Mouse (Mus musculus) frontal cortex, postnatal 10 days (tissue): ENCODE results near the gene Zfp467.

Source experiments
- DNase-seq, 2 experiments: peaks; one replicate each; pipeline ENCODE4 v3.0.0; 2022; ENCODE audit warnings: low spot score in 2 of 2, mixed read lengths in 1 of 2

Zfp467 gene

DNA sequence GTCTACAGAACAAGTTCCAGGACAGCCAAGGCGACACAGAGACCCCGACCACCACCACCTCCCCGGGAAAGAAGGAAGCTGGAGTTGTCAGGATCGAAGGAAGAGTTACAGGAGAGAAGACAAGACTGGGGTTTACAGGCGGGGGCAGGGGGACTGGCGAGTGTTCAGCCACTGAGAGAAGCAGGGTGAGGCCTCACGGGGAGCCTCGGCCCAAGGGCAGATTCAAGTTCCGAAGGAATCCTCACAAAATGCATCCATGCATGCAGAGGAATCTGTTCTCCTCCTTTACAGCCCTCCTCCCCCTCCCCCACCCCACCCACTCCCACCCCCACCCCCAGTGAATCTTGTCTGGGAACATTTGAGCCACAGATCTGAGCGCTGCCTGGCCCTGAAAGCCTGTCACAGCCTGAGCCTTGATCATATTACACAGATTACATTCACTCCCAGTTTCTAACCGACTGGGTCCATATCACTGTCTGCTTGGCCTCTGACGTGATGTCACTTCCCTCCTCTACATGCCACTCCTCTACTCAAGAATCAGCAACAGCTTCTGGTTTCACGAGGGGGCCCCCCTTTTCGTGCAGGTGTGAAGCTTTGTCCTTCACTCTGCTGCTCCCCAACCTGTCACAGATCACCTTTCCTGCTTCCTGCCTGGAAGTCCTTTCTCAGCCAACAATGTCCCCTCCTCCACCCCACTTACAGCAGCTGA is 5.2 kb downstream of the Zfp467 start:
- no peak for DNase-seq

DNA sequence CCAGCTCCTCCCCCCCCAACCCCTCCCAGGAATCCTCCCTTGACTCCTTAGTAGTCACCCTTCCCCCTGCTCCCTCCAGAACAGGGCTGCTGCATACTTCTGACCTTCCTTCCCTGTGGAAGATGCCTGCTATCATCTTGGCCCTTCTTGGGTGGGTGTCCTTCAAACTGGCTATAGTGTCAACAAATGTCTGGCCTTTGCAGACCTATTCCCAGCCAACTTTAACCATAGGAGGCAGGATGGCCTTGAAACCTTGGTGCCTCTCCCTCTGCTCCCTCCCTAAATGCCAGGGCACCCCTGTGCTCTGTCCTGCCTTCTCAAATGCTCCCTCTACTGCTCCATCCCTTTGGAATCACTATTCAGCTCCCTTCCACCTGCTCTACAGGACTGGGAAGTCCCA is 6.0 kb downstream of the Zfp467 start:
- no peak for DNase-seq

DNA sequence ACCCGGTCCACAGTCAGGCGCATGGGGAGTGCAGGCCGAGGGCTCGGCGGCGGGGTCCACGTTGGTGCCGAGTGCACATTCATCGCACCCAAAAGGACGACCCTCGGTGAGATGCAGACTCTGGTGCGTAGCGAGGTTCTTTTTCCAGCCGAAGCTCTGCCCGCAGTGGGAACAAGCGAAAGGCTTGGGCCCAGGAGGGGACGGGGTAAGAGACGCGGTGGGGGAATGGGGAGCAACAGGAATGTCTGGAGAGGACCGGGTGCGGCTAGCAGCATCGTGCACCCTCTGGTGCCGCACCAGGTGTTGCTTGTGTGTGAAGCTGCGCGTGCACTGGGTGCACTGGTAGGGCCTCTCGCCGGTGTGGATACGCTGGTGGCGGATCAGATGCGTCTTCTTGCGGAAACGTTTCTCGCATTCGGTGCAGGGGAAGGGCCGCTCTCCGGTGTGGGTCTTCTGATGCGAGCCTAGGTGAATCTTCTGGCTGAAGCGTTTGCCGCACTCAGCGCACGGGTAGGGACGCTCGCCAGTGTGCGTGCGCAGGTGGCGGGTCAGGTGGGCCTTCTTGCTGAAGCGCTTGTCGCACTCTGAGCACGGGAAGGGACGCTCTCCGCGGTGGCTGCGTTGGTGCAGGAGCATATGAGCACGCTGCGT is 7.0 kb downstream of the Zfp467 start:
- no peak for DNase-seq

DNA sequence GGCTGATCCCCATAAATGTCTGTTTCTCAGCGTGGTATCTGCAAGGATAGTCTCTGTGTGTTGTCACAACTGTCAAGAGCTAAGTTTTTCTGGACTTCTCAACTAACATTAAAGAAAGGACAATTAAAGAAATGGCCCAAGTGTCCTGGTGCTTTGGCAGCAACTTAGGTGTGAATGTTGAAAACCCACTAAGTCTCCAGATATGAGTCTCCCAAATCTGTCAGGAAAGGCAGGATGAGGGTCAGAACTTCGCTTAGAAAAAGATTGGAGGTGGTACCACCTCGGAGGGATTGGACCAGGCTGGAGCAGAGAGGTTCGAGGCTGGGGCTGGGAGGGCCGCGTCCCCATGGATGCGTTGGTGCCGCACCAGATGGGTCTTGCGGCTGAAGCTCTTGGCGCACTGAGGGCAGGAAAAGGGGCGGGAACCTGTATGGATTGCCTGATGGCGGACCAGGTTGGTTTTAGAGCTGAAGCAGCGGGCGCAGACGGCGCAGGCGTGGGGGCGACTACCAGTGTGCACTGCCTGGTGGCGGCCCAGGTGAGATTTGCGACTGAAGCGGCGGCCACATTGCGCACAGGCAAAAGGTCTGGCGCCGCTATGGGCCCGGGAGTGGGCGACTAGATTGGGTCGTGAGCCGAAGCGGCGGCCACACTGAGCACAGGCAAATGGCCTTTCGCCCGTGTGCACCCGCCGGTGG is 7.8 kb downstream of the Zfp467 start:
- no peak for DNase-seq

DNA sequence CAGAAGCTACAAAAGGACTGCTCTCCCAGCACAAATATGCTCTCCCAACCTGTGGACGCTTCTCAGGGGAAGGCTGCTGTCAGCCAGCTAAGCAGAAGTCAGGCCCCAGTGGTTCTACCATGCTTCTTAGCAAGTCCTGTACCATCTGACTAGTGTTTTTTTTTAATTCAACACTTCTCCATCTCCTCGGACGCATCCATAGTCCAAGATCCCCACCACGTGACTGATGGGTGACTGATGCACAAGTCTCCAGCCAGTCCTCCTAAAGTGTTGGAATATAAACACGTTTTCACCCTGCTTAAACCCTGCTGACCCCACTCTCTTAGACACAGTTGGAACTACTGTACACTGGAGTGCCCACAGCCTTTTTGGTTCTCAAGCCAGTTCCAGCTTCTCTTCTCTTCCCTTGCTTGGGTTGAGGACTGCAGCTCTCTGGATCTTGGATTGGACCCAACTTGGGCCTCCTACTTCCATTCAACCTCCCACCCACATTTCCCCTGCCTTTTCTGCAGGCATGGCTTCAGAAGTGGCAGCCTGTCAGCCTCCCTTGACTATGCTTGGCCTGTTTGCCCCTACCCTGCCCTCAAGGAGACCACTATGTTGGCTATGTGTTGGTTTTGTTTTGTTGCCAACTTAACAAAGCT is 9.8 kb downstream of the Zfp467 start:
- no peak for DNase-seq

DNA sequence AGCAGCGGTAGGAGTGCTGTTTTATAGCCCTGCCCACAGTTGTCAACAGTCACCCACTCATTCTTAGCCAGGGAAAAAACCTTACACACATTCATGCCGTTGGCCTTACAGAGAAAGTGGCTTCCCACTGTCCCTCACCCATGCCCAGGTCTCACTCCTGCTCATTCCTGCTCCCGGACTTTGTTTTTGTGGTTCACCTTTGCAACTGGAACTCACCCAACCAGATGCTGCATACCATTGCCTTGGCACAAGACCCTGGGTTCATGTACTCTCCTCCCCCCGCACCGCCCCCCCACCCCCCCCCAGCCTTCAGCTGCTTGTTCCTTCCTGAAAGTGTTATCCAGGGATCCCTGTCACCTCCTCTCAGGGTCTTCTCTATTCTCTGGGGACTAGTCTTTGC is 10.5 kb downstream of the Zfp467 start:
- DNase-seq, result no peak

DNA sequence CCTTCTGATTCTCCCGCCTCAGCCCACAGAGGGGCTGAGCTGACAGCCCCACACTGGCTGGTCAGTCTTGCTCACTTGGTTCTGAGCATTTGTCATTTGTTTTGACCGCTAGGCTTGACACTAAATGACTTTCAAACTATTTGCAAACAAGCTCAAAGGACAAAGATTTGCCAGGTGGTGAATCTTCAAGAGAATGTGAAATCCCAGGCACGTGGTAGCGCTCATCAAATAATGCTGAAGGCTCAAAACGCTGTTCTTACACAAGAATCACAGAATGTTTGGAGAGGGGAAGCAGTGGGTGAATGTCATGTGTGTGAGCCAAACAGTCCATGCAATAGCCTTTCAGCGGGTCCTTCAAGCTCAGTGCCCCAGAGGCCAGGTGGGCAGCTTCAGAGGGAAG is 11.0 kb downstream of the Zfp467 start:
- DNase-seq, result no peak

DNA sequence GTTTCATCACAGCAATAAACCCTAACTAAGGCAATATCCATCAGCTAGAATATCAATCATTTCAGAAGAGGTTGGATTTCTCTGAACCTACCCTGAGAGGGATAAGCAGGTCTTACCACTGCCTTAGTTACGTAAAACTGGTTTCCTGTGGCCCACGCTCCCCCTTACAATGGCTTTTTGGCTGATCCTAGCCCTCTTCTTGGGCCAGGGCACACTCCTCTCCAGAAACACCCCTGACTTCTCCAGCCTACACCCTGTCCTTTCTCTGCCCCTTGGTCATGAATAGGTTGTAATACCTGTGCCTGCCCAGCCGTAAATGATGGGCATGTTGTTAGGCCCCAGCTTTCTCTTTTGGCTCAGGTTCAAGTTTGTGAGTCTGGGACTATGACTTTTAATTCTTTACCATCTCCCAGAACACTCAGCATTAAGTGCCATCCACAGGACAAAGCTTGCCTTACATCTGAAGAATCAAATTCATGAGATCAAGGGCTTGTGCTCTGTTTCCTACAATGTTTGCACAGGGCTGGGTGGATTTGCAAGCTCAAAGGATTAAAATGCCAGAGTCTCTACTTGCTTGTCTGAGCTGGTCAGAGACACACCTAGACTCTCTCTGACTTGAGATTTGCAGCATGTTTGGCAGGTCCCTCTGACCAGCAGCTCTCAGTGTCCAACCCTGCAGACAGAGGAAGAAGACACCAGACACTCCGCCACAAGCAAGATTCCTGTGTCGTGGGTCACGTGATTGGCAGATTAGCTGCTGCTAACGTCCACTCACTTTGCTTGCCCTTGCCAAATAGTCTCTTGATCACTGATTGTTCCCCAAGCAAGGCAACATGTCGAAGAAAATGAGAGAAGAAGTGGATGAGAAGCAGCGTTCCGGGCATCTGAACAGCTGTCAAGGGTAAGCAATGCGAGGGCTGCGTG is 12.5 kb downstream of the Zfp467 start:
- no peak for DNase-seq

DNA sequence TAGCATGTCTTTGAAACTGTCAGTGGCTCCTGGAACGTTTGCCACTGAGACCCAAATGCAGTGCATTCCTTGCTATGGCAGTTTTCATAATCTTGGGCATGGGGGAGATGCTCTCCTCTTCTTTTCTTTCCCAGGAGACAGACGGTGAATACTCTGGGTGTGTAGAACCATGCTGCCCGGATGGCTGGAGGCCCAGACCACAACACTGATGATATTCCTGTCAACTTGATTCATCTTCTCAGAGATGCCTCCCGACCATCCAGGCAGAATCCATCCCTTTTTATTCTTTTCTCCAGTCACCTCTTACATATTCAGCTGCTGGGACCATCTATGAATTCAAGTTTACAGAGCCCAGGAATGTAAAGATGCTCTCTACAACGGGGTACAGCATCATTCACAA is 14.9 kb downstream of the Zfp467 start:
- no peak for DNase-seq

DNA sequence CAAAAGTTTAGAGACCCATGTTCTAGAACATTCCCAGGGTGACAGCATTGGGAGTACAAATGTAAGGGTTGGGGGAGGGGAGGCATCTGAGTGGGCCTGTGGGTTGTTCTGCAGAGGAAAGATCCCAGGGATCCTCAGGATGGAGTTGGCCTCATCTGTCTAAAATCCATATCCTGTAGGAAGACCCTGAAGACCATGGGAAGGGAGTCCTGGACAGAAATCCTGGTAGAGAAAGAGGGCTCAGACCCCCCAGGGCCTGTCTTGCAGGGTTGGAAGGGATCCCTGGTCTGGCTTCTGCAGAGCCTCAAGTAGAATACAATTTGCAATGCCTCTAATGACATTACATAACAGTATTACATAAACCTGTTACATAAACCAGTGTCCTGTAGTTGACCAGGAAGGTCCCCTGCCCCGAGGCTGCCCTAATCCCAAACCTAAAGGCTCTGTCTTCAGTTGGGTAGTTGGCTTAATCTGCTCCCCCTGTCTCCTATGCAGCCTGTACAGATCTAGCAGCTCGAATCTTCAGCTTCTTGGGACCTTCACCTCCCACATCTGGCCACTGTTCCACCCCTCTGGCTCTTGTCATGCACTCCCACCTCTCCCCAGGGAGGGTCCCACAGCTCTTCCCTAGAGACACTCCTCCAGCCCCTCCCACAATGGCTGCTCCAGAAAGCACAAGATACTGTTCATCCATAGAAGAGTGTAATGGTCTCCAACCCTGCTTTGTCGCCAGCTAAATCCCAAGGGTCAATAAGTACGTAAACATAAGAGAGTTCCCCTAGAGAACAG is 16.7 kb downstream of the Zfp467 start:
- no peak for DNase-seq

DNA sequence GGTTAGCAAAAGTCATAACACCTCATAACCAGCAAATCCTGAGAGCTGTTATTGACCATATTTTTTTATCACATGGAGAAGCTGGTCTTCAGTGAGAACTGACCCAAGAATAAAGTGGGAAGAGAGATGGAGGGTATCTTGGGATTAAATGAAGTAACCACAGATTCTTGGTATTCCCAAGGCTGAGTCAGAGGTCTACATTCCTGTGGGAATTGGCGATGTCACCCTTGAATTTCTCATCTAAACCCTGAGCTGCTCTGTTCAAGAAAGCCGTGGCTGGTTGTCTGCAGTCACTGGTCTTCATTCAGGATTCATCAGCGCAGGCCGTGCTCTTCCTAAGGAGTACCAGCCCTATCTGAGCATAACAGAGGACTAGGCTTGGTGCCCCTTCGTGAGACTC is 18.7 kb downstream of the Zfp467 start:
- no peak for DNase-seq

DNA sequence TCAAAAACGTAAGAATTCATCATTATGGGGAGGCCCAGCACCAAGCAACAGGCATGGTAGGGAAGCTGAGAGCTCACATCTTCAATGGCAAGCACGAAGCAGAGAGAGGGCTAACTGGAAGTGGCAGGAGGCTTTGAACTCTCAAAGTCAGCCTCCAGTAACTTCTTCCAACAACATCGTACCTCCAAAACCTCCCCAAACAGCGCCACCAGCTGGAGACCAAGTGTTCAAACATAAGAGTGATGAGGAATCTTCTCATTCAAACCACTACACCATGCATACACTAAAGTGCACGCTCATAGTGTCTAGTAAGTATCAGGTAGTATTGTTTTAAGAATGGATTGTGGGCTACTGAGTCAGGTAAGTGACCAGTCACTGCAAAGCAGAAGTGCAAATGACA is 21.6 kb downstream of the Zfp467 start:
- DNase-seq, result no peak

DNA sequence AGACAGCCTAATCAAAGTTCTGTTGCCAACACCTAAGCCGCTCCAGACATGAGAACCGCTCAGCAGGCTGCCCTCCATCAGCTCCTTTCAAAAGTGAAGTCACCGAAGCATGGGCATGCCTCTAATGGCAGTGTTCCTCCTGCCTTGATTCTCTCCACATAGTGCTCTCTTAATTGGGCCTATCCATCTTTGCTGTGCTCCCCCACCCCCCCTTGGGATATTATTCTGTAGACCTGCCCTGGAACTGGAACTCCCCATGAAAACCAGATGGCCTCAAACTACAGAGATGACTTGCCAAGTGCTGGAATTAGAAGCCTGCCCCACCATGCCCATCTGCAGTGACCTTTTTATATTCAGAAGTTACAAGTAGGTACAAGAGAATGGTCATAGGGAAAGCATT is 22.3 kb downstream of the Zfp467 start:
- no peak for DNase-seq

DNA sequence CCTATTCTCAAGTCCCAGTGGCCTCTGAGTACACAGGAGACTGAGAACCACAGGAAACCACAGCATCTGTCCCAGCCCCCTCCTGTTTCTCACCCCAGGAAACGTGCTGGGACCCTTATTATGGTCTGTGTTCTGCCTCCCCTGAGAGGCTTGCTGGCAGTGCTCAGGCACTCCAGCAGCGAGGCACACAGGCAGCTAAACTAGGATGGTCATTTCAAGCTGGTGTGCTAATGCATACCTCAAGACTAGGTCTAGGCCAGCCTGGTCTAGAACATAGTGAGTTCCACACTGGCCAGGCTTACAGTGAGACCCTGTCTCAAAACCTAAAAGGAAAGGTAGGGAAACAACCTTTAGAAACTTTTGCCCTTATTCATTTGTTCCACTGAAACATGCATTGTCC is 25.0 kb downstream of the Zfp467 start:
- no peak for DNase-seq

DNA sequence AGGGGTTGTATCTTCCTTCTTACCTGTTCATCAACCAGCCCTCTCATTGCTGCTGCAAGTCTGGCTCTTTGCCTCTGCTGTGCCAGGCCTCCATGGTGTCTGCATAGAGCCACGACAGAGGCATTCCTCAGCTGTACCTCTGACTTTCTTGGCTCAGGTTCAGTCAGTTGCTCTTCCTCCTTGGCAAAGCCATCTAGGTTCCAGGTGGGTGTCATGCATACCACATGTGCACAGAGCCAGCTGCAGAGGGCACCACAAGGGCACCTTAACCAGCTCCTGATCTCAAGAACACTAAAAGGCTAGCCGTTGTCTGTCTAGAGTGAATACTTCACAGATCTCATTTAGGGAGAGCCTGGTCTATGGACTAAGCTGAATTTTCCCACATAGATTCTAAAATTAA is 29.1 kb downstream of the Zfp467 start:
- DNase-seq, result no peak

DNA sequence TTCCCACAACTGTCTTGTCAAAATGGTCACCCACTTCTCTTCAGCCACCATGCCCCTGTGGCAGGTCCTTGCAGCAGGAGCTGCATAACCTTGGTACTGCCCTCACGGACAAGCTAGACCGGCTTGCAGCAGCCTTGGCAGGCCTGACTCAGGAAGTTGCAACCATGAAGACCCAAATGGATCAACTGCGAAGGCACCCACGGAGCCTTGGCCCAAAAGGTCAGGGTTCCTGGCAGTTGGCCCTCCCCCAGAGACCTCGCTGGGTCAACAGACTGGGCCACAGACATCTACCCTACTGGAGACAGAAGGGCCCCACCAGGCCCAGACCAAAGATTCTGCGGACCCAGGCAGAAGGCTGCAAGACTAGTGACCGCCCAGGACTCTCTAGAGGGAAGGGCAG is 30.0 kb downstream of the Zfp467 start:
- DNase-seq, result no peak

DNA sequence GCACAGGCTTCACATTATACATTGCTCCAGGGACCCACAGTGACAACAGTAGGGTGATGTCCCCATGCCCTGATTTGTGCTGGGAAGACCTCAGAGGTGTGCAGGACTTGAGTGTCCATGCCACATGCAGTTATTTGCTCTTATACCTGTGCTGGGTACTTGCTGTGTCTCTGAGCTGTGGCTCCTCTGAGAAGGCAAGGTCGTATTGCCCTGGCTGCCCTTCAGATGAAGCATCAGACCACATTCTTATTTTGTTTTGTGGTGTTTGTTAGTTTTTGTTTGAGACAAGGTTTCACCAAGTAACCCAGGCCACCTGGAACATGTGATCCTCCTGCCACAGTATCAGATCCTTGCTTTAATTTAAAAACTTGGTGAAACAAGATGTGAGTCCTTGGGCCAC is 30.7 kb downstream of the Zfp467 start:
- no peak for DNase-seq

DNA sequence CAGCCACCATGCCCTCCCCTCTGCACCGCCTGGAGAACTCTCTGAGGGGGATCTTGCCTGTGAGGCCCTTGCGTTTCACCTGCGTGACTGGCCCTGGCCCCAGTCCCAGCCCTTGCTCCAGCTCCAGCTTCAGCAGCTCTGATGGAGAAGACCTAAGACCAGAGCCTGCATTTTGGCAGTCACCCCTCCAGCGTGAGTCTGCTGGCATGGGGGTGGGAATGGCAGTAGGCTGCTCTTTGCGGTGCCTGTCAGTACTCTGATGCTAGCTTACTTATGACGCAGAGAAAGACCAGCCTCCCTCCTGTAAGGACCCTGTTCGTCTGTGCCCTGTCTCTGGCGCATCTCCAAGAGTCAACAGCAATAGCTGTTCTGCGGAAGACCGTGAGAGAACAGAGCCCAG is 32.5 kb downstream of the Zfp467 start:
- no peak for DNase-seq

DNA sequence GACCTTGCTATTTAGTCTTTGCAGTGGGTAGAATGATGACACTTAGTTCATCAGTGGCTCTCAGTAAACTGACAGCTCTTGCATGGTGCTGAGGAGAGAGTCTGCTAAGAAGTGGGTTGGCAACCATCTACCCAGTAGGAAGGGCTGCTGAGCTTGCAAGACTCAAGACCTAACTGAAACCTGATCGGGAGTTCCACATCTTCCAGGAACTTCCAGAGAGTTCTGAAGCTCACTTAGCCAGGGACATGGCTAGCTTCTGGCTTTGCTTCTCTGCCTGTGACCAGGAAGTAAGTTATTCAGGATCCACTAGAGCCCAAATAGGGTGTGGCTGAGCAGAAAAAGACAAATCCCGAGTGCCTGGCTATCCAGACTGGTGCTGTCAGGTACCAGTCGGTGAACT is 33.0 kb downstream of the Zfp467 start:
- DNase-seq, result no peak

DNA sequence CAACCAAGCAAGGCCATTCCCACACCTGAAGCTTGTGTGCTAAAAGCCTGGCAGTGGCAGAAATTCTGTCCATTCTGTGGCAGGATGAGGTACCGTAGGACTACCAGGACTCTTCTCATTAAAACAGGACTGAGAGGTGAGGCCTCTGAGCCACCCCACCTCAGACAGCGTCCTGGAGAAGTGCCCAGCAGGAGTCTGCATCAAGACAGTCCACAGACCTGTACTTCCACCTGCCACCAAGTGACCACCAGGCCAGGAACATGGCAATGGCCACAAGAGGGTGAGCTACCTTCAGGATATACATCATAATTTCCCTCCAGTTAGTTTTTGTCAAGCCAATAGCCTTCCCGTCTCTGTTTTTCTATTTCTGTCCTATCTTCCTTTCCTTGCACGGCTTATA is 33.5 kb downstream of the Zfp467 start:
- DNase-seq, result no peak
